Comparison of ENCODE assay signal across 7 mouse cellular contexts in the genomic region with DNA sequence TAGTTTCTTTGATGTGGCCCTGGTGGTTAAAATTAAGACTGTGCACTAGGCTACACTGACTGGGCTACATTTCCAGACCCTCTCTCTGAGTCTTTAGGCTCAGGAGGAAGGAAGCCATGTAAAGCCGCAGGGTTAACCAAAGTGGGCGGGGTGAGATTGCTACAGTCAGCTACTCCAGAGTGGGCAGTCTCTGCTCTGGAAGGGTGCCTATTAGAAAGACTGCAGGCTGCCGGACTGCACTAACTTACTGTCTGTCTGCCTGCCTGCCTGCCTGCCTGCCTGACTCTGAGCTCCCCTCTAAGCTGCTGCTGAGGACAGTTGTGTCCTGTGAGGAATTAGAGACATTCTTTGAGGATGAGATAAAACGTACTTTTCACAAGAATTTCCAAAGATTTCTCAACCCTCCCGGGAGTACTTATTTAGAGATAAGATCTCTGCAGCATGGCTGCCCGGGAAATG. TPM values are rescaled to one million over a fixed set of nuclear protein-coding genes. Genes with fewer than 3 reads are reported as not detected.
DNase-seq lines count a peak whose midpoint lies in the region; ATAC-seq and TF ChIP-seq lines count a peak whose summit lies in the region.

No protein-coding gene starts in this region.

- peak overlapping the region; percentile 68 for H3K27ac ChIP-seq in embryonic facial prominence, embryonic 12.5 days
- peak overlapping the region; percentile 49 for H3K27ac ChIP-seq in lung, embryonic 16.5 days (ENCODE audit: low read length)

- H3K79me2 ChIP-seq in C2C12 (ENCODE audit: control insufficient read depth, insufficient read depth) = peaks cover 81% of the 10 kb centered on the region

- H3K9ac ChIP-seq in embryonic facial prominence, embryonic 12.5 days = no peak overlapping the region
- no peak overlapping the region for H3K9ac ChIP-seq in lung, embryonic 16.5 days (ENCODE audit: low read length)

- H3K4me3 ChIP-seq in C2C12 (ENCODE audit: insufficient read depth, poor library complexity, severe bottlenecking) = no peak overlapping the region
- H3K4me3 ChIP-seq in embryonic facial prominence, embryonic 12.5 days = no peak overlapping the region
- no peak overlapping the region for H3K4me3 ChIP-seq in lung, embryonic 16.5 days (ENCODE audit: low read length)

- 15% methylated on average over 6 of the region's 6 CpGs for WGBS in embryonic facial prominence, embryonic 12.5 days
- WGBS in lung, embryonic 16.5 days = 10% methylated on average over 6 of the region's 6 CpGs

- H3K4me1 ChIP-seq in embryonic facial prominence, embryonic 12.5 days = peaks cover 31% of the 10 kb centered on the region
- H3K4me1 ChIP-seq in lung, embryonic 16.5 days (replicated peaks; ENCODE audit: control insufficient read depth, insufficient read depth, low read length) = peaks cover 12% of the 10 kb centered on the region

- no peak for TF ChIP-seq CTCF in C2C12 (IDR thresholded peaks at IDR 0.05; ENCODE audit: control insufficient read depth, insufficient read depth, insufficient read length)

- peak; percentile 68; the same call in 1 of the 2 replicates for ATAC-seq in embryonic facial prominence, embryonic 12.5 days (ENCODE audit: insufficient number of reproducible peaks, insufficient read depth, low FRiP score, low TSS enrichment)
- peak; percentile 92 for ATAC-seq in lung, embryonic 16.5 days (ENCODE audit: low read depth)

- no peaks in the 10 kb centered on the region for H3K27me3 ChIP-seq in C2C12 (ENCODE audit: control insufficient read depth, insufficient read depth, insufficient read length)
- no peaks in the 10 kb centered on the region for H3K27me3 ChIP-seq in embryonic facial prominence, embryonic 12.5 days
- no peaks in the 10 kb centered on the region for H3K27me3 ChIP-seq in lung, embryonic 16.5 days (ENCODE audit: control insufficient read depth, insufficient read depth, low read depth, low read length)

- H3K4me2 ChIP-seq in embryonic facial prominence, embryonic 12.5 days (replicated peaks) = no peak overlapping the region
- H3K4me2 ChIP-seq in lung, embryonic 16.5 days (ENCODE audit: low read depth, low read length) = no peak overlapping the region

- H3K36me3 ChIP-seq in C2C12 (ENCODE audit: control insufficient read depth, insufficient read depth) = peaks cover 96% of the 10 kb centered on the region
- H3K36me3 ChIP-seq in embryonic facial prominence, embryonic 12.5 days = peaks cover 54% of the 10 kb centered on the region
- H3K36me3 ChIP-seq in lung, embryonic 16.5 days (ENCODE audit: control insufficient read depth, insufficient read depth, low read length) = peaks cover 15% of the 10 kb centered on the region

- peak; percentile 96 for DNase-seq in 3T3-L1 (ENCODE audit: low read depth, low spot score)
- DNase-seq in induced T-regulatory cell, adult 2 months (ENCODE audit: low read depth) = peak; percentile 71
- peak; percentile 21 for DNase-seq in thymus, postnatal 4 days
- DNase-seq in cerebellum, postnatal 36 days = no peak

- H3K79me3 ChIP-seq in C2C12 (ENCODE audit: low read depth) = peaks cover 28% of the 10 kb centered on the region

- H3ac ChIP-seq in C2C12 (ENCODE audit: control insufficient read depth, insufficient read length, low read depth) = peak overlapping the region; percentile 37

- no peaks in the 10 kb centered on the region for H3K9me3 ChIP-seq in embryonic facial prominence, embryonic 12.5 days
- H3K9me3 ChIP-seq in lung, embryonic 16.5 days (ENCODE audit: control insufficient read depth, low read length) = no peaks in the 10 kb centered on the region

TF ChIP-seq in C2C12, 6 proteins besides CTCF, POLR2A, EP300 and RAD21:
- TF ChIP-seq CEBPB (IDR thresholded peaks at IDR 0.05; ENCODE audit: low read depth) (peak; percentile 93), MYOD1 (IDR thresholded peaks at IDR 0.05; ENCODE audit: control insufficient read depth, insufficient read length, low read depth) (no peak)

RNA-seq across cellular contexts. Expression of gene Cers5, which starts 30.5 kb away (rescaled TPM):
- polyA plus RNA-seq in C2C12 (2012; fragmentation: generic; extraction: Trizol) = 101 TPM
- 70.1 and 74.9 TPM in 2 replicates for polyA plus RNA-seq in embryonic facial prominence, embryonic 12.5 days (2016; fragmentation: Nextera tagmentation; extraction: Ambion mirVana)
- 73.3 and 74.4 TPM in 2 replicates for polyA plus RNA-seq in lung, embryonic 16.5 days (2015; fragmentation: Nextera tagmentation; extraction: Ambion mirVana)

Comparison
In these comparisons a context has a peak if more than half of its experiments do, and no peak if none do; other contexts are left out.
1. DNase-seq: peak in 3T3-L1 (single experiment), induced T-regulatory cell, adult 2 months (single experiment) and thymus, postnatal 4 days (single experiment); none in cerebellum, postnatal 36 days (0 of 2).